Comparison of ENCODE assay signal across 8 mouse cellular contexts in genomic region chr1:181842781-181843180, GRCm38 (mm10). TPM values are rescaled to one million over a fixed set of nuclear protein-coding genes. Genes with fewer than 3 reads are reported as not detected.
DNase-seq lines count a peak whose midpoint lies in the region; ATAC-seq lines count a peak whose summit lies in the region.

Lbr (minus strand) TSS chr1:181843046.

- H3K4me3 ChIP-seq in forebrain, embryonic 14.5 days (ENCODE audit: low read depth, low read length) = peak within 1 kb of the TSS; percentile 92
- peak within 1 kb of the TSS; percentile 91 for H3K4me3 ChIP-seq in hindbrain, embryonic 11.5 days (ENCODE audit: low read depth, low read length)
- H3K4me3 ChIP-seq in liver, embryonic 12.5 days = peak within 1 kb of the TSS; percentile 93
- H3K4me3 ChIP-seq in neural tube, embryonic 15.5 days (replicated peaks) = peak within 1 kb of the TSS; percentile 95

- peak within 1 kb of the TSS; percentile 89 for H3K27ac ChIP-seq in forebrain, embryonic 14.5 days (ENCODE audit: low read depth, low read length)
- peak within 1 kb of the TSS; percentile 87 for H3K27ac ChIP-seq in hindbrain, embryonic 11.5 days (ENCODE audit: low read depth, low read length)
- peak within 1 kb of the TSS; percentile 97 for H3K27ac ChIP-seq in liver, embryonic 12.5 days
- peak within 1 kb of the TSS; percentile 96 for H3K27ac ChIP-seq in neural tube, embryonic 15.5 days (replicated peaks)

- H3K4me1 ChIP-seq in forebrain, embryonic 14.5 days (ENCODE audit: control insufficient read depth, insufficient read depth, low read length) = peaks cover 17% of the 10 kb centered on the region
- H3K4me1 ChIP-seq in hindbrain, embryonic 11.5 days (replicated peaks; ENCODE audit: control insufficient read depth, insufficient read depth, low read length) = peaks cover 10% of the 10 kb centered on the region; the same call in 1 of the 2 replicates
- peaks cover 56% of the 10 kb centered on the region for H3K4me1 ChIP-seq in liver, embryonic 12.5 days
- H3K4me1 ChIP-seq in neural tube, embryonic 15.5 days = peaks cover 31% of the 10 kb centered on the region

- peak within 1 kb of the TSS; percentile 77 for H3K4me2 ChIP-seq in forebrain, embryonic 14.5 days (ENCODE audit: low read length)
- peak within 1 kb of the TSS; percentile 62 for H3K4me2 ChIP-seq in hindbrain, embryonic 11.5 days (replicated peaks; ENCODE audit: low read depth, low read length)
- peak within 1 kb of the TSS; percentile 86 for H3K4me2 ChIP-seq in liver, embryonic 12.5 days
- peak within 1 kb of the TSS; percentile 83 for H3K4me2 ChIP-seq in neural tube, embryonic 15.5 days

- H3K9ac ChIP-seq in forebrain, embryonic 14.5 days (ENCODE audit: low read length) = peak within 1 kb of the TSS; percentile 93
- H3K9ac ChIP-seq in hindbrain, embryonic 11.5 days (ENCODE audit: low read depth, low read length) = peak within 1 kb of the TSS; percentile 93
- peak within 1 kb of the TSS; percentile 97 for H3K9ac ChIP-seq in liver, embryonic 12.5 days
- peak within 1 kb of the TSS; percentile 90 for H3K9ac ChIP-seq in neural tube, embryonic 15.5 days (replicated peaks)

- H3K9me3 ChIP-seq in forebrain, embryonic 14.5 days (replicated peaks; ENCODE audit: control insufficient read depth, low read length) = no peaks in the 10 kb centered on the region
- no peaks in the 10 kb centered on the region for H3K9me3 ChIP-seq in hindbrain, embryonic 11.5 days (ENCODE audit: control insufficient read depth, low read length)
- H3K9me3 ChIP-seq in liver, embryonic 12.5 days (replicated peaks) = no peaks in the 10 kb centered on the region
- no peaks in the 10 kb centered on the region for H3K9me3 ChIP-seq in neural tube, embryonic 15.5 days (replicated peaks)

- H3K36me3 ChIP-seq in forebrain, embryonic 14.5 days (ENCODE audit: control insufficient read depth, insufficient read depth, low read length) = peaks cover 4% of the 10 kb centered on the region; the same call in 1 of the 2 replicates
- H3K36me3 ChIP-seq in hindbrain, embryonic 11.5 days (ENCODE audit: control insufficient read depth, insufficient read depth, low read length) = no peaks in the 10 kb centered on the region
- peaks cover 24% of the 10 kb centered on the region for H3K36me3 ChIP-seq in liver, embryonic 12.5 days
- no peaks in the 10 kb centered on the region for H3K36me3 ChIP-seq in neural tube, embryonic 15.5 days

- 0 out of 2 replicates have a peak, but pooled peaks have one; percentile 0 for ATAC-seq in forebrain, embryonic 14.5 days
- ATAC-seq in hindbrain, embryonic 11.5 days (ENCODE audit: low FRiP score) = no peak
- ATAC-seq in liver, embryonic 12.5 days = peak; percentile 41
- ATAC-seq in neural tube, embryonic 15.5 days (ENCODE audit: low FRiP score) = peak; percentile 6

- WGBS in forebrain, embryonic 14.5 days = under 1% methylated on average over 14 of the region's 14 CpGs
- WGBS in hindbrain, embryonic 11.5 days = under 1% methylated on average over 13 of the region's 14 CpGs
- under 1% methylated on average over 14 of the region's 14 CpGs for WGBS in liver, embryonic 12.5 days (ENCODE audit: insufficient replicate concordance)
- WGBS in neural tube, embryonic 15.5 days = under 1% methylated on average over 14 of the region's 14 CpGs

- no peak for DNase-seq in layer of hippocampus, adult 8-10 months (ENCODE audit: low spot score in 2 of 2)
- no peak for DNase-seq in layer of hippocampus, adult 9-11 months
- no peak for DNase-seq in adrenal gland, adult 2 months
- peak; percentile 41 for DNase-seq in forebrain, embryonic 14.5 days (ENCODE audit: low spot score)
- peak; percentile 56 for DNase-seq in hindbrain, embryonic 11.5 days (ENCODE audit: low spot score)
- no peak for DNase-seq in kidney, adult 18-20 months

- H3K27me3 ChIP-seq in forebrain, embryonic 14.5 days (replicated peaks; ENCODE audit: control insufficient read depth, insufficient read depth, low read length) = 0 out of 2 replicates have a peak, but pooled peaks cover 2% of the 10 kb centered on the region
- H3K27me3 ChIP-seq in hindbrain, embryonic 11.5 days (ENCODE audit: control insufficient read depth, insufficient read depth, low read length) = no peaks in the 10 kb centered on the region
- 0 out of 2 replicates have a peak, but pooled peaks cover 4% of the 10 kb centered on the region for H3K27me3 ChIP-seq in liver, embryonic 12.5 days (replicated peaks)
- H3K27me3 ChIP-seq in neural tube, embryonic 15.5 days (replicated peaks) = no peaks in the 10 kb centered on the region

RNA-seq across cellular contexts. Expression of gene Lbr, which starts in this region (rescaled TPM):
- 10 to 100 TPM; 14.4 to 19.8 (median 17.1) TPM for total RNA-seq in layer of hippocampus, adult 8-10 months (2022)
- total RNA-seq in adrenal gland, adult 2 months (2021) = 10 to 100 TPM; 18.3 to 22.9 TPM
- 7.4 and 13.2 TPM in 2 replicates for polyA plus RNA-seq in adrenal gland, adult 2 months (2012; rRNA removed)
- 68.9 and 72.4 TPM in 2 replicates for polyA plus RNA-seq in forebrain, embryonic 14.5 days (2014; fragmentation: Nextera tagmentation; extraction: Ambion mirVana)
- 151 and 166 TPM in 2 replicates for polyA plus RNA-seq in hindbrain, embryonic 11.5 days (2014; fragmentation: Nextera tagmentation; extraction: Ambion mirVana)
- 284 and 296 TPM in 2 replicates for polyA plus RNA-seq in liver, embryonic 12.5 days (2016; fragmentation: Nextera tagmentation; extraction: Ambion mirVana)
- polyA plus RNA-seq in neural tube, embryonic 15.5 days (2015; fragmentation: Nextera tagmentation; extraction: Ambion mirVana) = 22.5 and 52.3 TPM in 2 replicates

Comparison
In these comparisons a context has a peak if more than half of its experiments do, and no peak if none do; other contexts are left out.
1. DNase-seq: peak in forebrain, embryonic 14.5 days (single experiment) and hindbrain, embryonic 11.5 days (single experiment); none in layer of hippocampus, adult 8-10 months (0 of 2), layer of hippocampus, adult 9-11 months (single experiment), adrenal gland, adult 2 months (single experiment) and kidney, adult 18-20 months (single experiment).
2. Peak in every context shown above with its lines, with median percentiles within 50 percentile points of each other: H3K27ac ChIP-seq, H3K4me2 ChIP-seq, H3K4me3 ChIP-seq and H3K9ac ChIP-seq.